Mouse (Mus musculus) induced T-regulatory cell, adult 2 months (primary cell): Measurements from ENCODE around the gene Abcd4.

Experiments used
- DNase-seq: peaks from one replicate; pipeline ENCODE4 v3.0.0-alpha.2; 2012; ENCODE audit warnings: low read depth

The Abcd4 gene

DNA sequence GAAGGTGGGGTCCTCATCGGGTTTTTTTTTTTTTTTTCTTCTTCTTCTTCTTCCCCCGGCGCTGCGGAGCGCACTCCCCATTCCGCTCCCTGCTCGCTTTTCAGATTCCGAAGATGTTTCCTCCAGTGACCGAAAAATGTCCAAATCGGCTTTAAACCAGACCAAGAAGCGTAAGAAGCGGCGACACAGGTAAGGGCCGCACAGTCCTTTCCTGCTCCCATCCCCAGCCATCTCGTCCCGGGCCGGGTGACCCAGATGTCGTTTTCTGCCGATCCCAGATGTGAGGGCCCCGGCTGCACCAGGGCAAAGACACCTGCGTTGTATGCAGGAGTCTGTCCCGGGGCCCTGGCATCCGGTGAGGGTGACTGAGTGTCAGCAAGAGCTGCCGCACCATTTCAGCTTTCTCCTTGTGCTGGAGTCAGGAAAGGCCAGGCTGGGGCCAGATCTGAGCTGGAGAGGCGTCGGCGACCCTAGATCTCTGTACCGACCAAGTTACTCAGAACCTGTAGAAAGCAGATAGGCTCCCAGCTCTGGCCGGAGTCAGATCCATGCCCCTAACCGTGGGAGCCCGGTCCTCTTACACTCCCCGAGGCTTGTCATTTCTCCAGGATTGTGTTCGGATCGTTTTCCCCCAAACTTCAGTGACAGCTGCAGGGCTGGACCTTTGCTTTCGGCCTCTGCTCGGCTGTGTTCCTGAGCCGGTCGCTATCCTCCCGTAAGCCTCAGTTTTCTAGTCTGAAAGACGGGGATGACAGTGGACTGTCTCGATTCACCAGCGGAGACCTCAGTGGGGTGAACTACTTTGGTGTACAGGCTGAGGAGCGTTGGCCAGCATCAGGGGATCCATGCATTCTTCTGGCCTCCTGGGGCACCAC is 45.5 kb downstream of the Abcd4 start:
- DNase-seq, result peak; percentile 34

- peak; percentile 13 for DNase-seq
These were observed 46.4 kb downstream of the Abcd4 start for GRCm38 (mm10) chr12:84570694-84571415.

- DNase-seq, result no peak
These were observed 47.1 kb downstream of the Abcd4 start for GRCm38 (mm10) chr12:84569976-84570693.

- no peak for DNase-seq
These were observed 47.8 kb downstream of the Abcd4 start, which contains the start of gene Vsx2 for GRCm38 (mm10) chr12:84569336-84569970. TSS of gene Vsx2 (plus strand) at chr12:84569762.

GRCm38 (mm10) chr12:84567576-84567975 is 49.6 kb downstream of the Abcd4 start:
- DNase-seq, result no peak

DNA sequence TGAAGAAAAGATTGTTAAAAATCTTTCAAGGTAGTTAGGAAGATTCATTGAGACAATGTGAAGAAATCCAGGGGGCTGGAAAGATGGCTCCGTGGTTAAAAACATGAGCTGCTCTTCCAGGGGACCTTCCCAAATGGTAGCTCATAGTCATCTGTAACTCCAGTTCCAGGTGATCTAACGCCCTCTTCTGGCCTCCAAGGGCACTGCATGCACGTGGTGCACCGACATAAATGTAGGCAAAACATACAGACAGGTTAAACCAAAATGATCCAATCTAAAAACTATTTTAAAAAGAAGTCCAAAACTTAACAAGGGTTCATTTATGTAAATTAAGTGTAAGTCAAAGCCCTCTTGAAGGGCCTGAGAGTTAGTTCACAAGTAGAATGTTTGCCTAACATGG is 54.7 kb downstream of the Abcd4 start:
- peak; percentile 19 for DNase-seq

DNA sequence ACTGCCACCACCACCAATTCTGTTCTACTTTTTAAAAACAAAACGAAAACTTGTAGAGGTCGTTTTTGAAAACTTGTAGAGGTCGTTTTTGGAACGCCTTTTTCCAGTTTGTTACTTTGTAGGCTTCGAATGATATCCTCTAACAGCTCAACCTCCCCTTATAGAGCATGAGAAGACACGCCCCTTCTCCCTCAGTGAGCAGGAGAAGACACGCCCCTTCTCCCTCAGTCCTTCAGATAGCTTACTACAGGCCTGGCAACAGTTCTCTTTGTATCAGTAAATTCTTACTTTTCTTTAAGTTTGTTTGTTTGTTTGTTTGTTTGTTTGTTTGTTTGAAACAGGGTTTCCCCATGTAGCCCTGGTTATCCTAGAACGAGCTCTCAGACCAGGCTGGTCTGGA is 62.0 kb downstream of the Abcd4 start:
- no peak for DNase-seq
